Mouse (Mus musculus): ENCODE measurements around the gene Mpzl1. TPM values are rescaled to one million over a fixed set of nuclear protein-coding genes. Genes with fewer than 3 reads are reported as not detected.

The Mpzl1 gene
- 19.0 and 28.4 TPM in 2 replicates for polyA plus RNA-seq (2012; rRNA removed; ENCODE audit: low replicate concordance)

GRCm38 (mm10) chr1:165634151-165634884 is at the start of gene Mpzl1:
TSS of gene Mpzl1 (minus strand) at chr1:165634538.

Other genes with a start within 250 kb of the Mpzl1 start
- gene Dcaf6, start 174.1 kb downstream of the Mpzl1 start, polyA plus RNA-seq (2012; rRNA removed; ENCODE audit: low replicate concordance) = 4.1 and 10.2 TPM in 2 replicates
- 65.6 and 114 TPM in 2 replicates for gene Mpc2, start 173.9 kb downstream of the Mpzl1 start, polyA plus RNA-seq (2012; rRNA removed; ENCODE audit: low replicate concordance)
- gene Adcy10, start 149.4 kb downstream of the Mpzl1 start, polyA plus RNA-seq (2012; rRNA removed; ENCODE audit: low replicate concordance) = 0.16 TPM in 1 of 2 replicates, not detected in the other
- 2.0 and 3.5 TPM in 2 replicates for gene Rcsd1, start 75.2 kb upstream of the Mpzl1 start, polyA plus RNA-seq (2012; rRNA removed; ENCODE audit: low replicate concordance)
- 34.8 and 54.2 TPM in 2 replicates for gene Creg1, start 129.2 kb upstream of the Mpzl1 start, polyA plus RNA-seq (2012; rRNA removed; ENCODE audit: low replicate concordance)
- 2.6 and 2.9 TPM in 2 replicates for gene Cd247, start 154.1 kb upstream of the Mpzl1 start, polyA plus RNA-seq (2012; rRNA removed; ENCODE audit: low replicate concordance)

All from duodenum, adult 2 months (tissue).